Mouse (Mus musculus) large intestine, adult 2 months (tissue): Measurements from ENCODE around the gene Nipa2. TPM values are rescaled to one million over a fixed set of nuclear protein-coding genes. Genes with fewer than 3 reads are reported as not detected.

Experiments
- DNase-seq: peaks from one replicate; pipeline ENCODE4 v3.0.0-alpha.2; 2012; ENCODE audit warnings: low read depth, low spot score
- WGBS: fragments of 180-500 bp; shearing (Covaris S2); methylation state at CpG from one replicate; pipeline ENCODE4 v1.1.7; 2018; 5-methylcytosine and 5-hydroxymethylcytosine counted together
- polyA plus RNA-seq: library from polyadenylated mRNA; depleted of rRNA; stranded (reverse); fragments of >200 nt; gene quantifications from 2 replicates; pipeline ENCODE4 v1.2.3, GENCODE M21; 2012; rRNA removed

Gene Nipa2
- 12.0 and 18.8 TPM in 2 replicates for polyA plus RNA-seq

DNA sequence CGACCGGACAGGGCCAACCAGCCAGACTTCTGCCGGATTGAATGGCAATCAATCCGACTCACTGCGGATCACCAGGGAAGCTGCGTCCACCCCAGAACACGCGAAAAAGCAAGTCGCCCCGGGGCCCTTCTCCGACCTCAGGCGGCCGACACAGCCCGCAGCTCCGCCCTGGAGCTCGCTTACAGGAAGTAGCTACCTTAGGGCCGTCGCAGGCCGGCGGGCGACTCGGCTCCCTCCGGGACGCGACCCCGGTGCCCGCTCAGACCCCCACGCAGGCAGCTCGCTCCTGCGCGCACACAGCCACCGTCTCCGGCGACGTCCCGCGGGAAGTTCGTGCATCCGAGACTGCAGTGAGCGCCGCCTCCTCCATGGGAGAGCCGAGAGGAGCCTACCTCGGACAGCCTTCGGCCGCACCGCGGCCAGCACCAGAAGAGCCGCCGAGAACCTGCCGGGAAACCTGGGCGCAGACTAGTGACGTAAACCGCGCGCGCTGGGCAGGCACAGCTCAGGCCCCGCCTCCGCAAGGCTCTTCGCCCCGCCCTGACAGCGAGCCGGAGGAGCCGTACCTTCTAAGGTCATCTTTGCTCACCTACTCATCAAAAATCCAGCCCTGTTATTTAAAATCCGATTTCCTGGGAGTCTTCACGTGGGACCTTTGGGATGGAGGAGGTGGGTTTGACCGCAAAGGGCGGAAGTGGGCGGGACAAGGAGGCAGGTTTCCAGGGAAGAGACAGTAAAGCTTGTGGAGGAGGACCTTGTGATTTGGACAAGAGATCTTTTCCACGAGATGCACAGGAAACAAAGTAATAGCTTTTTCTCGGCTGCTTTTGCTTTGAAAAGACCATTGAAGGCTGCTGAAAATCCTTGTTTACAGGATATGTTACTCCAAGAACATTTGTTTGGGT lies at the start of gene Nipa2:
Gene Nipa2, minus strand, starts transcription at position 473 of the 905 bp plus-strand sequence.
- WGBS, result under 1% methylated on average over 70 of the region's 70 CpGs
- peak; percentile 79 for DNase-seq

DNA sequence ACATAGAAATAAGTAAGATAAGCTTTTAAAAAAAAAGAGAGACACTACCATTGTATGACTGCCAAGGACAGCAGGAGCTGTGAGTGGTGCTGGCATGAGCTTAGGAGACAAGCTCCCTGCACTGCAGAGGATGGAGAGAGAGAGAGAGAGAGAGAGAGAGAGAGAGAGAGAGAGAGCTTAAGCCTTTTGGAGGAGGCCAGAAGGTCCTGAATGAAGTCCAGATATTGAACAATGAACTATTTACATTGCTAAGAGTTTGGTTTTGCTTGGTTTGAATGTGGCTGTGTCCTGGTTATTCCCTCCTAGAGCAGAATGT lies 48.7 kb upstream of the Nipa2 start:
- DNase-seq, result no peak

DNA sequence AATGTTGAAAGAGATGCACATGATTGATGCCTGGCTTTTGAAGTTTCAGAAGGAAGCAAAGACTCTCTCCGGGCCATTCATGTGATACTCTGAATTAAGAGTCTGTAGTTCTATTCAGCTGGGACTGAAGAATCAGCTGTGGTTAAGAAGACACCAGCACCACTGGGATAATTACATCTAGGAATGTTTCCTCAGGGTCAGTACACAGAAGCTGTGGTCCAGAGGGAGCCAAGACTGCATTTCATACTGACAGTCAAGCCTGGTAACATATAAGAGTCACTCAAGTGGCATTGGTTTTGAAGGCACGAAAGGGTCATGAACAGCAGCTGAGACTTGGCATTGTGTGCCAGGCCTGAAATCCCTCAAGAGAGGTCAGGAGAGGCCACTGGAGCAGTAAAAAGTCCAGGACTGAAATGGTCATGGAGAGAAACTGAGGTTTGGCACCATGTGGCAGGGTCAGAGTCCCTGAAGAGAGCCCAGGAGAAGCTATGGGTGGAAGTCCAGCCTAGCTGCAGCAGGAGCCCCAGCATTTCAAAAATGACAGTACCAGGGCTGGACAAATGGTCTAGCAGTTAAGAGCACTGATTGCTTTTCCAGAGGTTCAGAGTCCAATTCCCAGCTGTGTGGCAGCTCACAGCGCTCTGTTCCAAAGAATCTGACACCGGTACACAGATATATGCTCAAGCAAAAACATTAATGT lies 48.2 kb upstream of the Nipa2 start:
- 58% methylated on average over 4 of the region's 4 CpGs for WGBS
- DNase-seq, result no peak

DNA sequence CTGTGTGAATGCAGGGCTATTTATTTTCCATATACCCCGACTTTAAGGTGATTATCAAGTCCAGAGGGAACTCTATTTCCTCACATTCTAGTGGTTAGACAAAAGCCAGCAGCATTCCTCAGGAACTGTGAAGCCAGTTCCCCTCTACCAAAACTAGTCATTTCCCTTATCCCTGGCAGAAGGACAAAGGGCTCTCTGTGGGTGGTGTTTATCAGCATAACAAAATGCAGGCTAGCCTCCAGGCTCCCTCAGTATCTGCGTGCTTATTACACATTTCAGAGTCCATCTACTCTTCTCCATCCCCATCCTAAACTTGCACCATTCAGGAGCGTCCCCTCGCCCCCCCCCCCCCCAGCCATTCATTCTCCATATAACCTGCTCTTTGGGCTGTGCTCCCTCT lies 36.7 kb upstream of the Nipa2 start:
- 51% methylated on average over 4 of the region's 4 CpGs for WGBS
- no peak for DNase-seq

DNA sequence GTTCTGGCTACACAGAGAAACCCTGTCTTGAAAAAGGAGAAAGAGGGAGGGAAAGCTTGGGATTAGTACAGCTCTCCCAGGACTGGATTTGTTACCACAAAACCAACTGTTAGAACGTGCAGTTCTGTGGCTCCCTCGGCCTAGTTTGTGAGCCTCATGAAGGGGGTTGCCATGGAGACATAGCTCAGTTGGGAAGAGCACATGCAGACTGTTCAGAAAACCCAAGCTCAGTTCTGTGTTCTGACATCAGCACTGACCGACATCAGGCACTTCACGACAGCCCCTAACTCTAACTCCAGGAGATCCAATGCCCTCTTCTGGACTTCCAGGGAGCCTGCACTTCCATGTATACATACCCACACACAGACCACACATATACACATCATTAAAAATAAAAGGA lies 32.7 kb upstream of the Nipa2 start:
- DNase-seq, result no peak
- 77% methylated on average over 4 of the region's 4 CpGs for WGBS

DNA sequence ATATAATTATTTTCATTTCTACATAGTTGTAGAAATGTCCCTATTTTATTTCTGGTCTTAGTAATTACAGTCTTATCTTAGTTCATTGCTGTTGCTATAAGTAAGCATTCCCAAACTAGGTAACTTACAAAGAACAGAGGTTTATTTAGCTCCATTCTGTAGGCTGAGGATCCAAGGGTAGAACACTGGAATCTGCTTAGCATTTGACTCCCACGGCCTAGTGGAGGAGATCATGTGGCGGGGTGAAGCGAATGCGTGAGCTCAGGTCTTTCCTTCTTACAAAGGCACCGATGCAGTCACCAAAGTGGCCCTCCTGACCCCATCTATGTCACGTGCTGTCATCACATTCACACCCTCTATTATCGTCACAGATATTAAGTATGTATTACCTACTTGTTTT lies 29.6 kb upstream of the Nipa2 start:
- WGBS, result 95% methylated on average over 7 of the region's 7 CpGs
- no peak for DNase-seq

DNA sequence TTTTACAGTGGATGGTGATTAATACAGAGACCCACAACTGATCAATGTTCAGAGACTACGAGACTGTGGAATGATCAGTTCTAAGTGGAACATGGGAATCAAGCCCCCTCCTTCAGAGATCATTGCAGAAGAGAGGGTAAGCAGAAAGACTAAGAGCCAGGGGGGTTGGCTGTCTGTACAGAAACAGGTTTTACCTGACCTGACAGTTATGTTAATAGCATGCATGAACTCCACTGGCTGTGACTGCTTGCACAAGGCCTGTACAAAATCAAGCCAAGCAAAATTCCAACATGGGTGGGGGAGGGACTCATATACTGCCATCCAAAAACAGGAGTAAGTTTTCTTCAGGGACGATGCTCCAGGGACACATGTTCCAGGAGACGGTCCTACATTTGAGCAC lies 28.9 kb upstream of the Nipa2 start:
- WGBS, result 95% methylated on average over 3 of the region's 3 CpGs

DNA sequence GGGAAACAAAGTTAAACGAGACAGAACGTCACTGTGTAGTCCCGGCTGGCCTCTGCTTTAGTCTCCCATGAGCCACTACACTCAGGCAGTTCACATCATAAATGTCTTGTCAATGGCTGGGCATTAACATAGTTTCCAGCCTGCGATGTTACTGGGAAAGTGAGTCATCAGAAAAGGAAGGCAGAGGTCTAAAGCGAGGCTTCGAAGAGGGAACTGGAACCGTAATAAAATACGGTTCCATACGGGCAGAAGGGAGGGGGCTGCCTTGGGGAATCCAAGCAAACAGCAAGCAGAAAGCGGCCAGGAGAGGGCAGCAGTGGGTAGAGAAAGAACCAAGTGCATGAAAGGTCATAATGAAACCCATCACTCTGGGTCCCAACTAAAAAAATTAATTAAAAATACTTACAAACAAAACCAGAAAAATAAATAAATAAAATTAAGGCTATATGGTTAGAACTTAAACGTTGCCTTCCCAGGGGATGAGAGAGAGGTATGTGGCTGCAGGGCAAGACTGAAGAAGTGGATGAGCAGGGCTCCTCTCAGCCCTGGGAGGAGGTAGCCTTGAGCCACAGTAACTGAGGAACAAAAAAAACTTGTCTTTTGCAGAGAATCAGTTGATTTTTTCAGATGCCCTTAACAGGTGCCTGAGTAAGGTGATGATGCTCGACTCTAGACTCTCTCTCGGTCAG lies 24.4 kb upstream of the Nipa2 start:
- 26% methylated on average over 13 of the region's 13 CpGs for WGBS
- DNase-seq, result no peak

More for the DNA sequence above, 28.9 kb upstream of the Nipa2 start:
- DNase-seq, result no peak

DNA sequence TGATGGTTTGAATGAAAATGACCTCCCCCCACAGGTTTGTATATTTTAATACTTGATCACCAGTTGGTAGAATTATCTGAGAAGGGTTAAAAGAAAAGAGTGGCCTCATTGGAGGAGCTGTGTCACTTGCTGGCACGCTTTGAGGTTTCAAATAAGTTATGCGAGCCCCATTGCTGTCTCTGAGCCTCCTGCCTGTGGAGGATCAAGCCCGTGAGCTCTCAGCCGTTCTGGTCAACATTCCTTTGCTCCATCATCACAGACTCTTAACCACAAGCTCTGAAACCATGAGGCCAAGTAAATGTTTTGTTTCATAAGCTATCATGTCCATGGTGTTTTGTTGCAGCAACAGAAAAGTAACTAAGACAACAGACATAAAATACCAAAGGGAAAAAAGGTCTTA lies 22.5 kb upstream of the Nipa2 start:
- no peak for DNase-seq
- WGBS, result 79% methylated on average over 4 of the region's 4 CpGs

DNA sequence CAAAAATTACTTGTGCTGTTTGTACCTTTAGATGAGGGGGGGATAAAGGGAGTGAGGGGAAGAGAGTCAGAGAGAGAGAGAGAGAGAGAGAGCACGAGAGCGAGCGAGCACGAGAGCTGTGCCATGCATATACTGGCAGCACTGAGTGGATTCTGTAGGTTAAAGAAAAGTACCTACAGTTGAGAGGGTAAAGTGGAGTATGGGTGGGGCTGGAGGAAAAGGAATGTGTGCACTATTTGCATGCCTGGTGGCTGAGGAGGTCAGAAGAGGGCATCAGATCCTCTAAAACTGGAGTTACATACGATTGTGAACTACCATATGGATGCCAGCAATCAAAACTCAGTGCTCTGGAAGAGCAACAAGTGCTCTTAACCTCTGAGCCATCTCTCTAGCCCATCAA lies 20.8 kb upstream of the Nipa2 start:
- DNase-seq, result no peak
- 87% methylated on average over 5 of the region's 5 CpGs for WGBS

DNA sequence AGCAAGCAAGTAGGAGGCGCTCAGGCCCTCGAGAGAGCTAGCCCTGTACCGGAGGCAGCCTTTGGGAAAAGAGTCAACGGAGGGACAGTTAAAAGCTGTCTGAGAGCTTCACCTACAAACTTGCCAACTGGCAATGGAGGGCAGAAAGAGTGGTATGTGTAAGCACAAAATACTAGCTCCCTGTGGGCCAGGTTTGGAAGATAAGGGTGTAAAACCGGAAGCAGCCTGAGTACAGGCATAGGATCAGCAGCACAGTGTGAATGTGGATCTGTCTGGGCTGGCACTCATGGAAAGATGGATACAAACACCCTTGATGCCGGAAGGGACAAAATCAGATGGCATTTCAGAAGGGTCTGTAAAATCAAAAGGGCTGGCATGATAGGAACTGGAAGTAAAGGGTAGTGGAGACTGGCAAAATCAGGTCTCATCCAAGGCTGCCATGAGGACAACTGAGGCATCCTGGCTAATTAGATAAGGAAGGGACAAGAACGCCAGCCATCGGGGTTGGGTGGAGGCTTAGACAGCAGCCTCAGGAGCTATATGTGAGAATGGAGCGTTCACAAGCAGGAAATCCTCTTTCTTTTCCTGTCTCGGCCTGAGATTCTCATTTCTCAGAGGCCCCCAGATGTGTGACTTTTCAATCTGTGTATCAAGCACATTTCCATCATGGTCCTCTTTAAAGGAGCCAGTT lies 19.9 kb upstream of the Nipa2 start:
- DNase-seq, result no peak
- WGBS, result 91% methylated on average over 10 of the region's 10 CpGs

DNA sequence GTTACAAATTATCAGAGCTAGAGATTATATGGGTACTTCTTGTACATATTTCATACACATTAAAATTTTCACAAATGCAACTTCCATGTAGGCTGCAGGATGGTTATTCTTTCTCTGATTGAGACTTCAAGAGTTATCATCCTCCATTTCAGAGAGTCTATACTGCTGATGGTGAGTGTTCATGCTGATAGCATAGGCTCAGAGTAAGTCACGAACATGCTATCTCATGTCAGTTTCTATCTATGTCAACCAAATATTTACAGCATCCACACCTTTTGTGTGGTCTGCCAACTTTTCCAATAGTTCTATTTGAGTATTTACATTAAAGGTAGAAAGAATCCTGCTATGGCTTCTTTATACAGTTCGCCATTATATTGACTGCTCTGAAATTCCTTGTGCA lies 19.2 kb upstream of the Nipa2 start:
- no peak for DNase-seq
- WGBS, result 95% methylated on average over 2 of the region's 2 CpGs

DNA sequence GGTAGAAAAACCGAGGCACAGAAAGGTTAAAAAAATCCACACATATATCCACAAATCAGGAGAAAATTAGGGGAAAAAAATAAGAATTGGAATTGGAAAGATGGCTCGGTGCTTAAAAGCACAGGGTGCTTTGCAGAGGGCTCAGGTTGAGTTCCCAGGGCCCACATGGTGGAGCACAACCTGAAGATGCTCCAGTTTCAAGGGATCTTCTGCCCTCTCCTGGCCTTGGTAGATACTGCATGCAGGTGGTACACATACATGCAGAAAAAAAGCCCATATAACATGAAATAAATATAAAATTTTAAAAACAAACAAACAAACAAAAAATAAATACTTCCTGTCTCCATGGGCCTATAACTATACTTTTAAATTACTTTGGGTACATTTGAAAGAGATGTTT lies 12.2 kb upstream of the Nipa2 start:
- no peak for DNase-seq
- 91% methylated on average over 2 of the region's 2 CpGs for WGBS

DNA sequence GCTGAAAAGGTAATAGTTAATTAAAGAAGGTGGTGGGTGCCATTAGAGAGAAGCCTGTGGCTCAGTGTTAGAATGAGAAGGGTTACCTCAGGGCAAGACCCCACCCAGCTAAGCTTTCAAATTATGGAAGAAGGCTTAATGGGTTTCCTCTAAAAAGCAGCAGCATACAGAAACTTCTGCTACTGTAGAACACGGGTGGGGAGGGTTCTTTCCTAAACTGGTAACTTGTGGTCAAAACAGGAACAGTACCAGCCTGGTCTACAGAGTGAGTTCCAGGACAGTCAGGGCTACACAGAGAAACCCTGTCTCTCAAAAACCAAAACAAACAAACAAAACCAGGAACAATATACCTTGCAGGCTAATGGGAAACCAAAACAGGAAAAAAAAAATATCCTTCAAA lies 7.1 kb upstream of the Nipa2 start:
- DNase-seq, result no peak
- 76% methylated on average over 1 of the region's 1 CpGs for WGBS

DNA sequence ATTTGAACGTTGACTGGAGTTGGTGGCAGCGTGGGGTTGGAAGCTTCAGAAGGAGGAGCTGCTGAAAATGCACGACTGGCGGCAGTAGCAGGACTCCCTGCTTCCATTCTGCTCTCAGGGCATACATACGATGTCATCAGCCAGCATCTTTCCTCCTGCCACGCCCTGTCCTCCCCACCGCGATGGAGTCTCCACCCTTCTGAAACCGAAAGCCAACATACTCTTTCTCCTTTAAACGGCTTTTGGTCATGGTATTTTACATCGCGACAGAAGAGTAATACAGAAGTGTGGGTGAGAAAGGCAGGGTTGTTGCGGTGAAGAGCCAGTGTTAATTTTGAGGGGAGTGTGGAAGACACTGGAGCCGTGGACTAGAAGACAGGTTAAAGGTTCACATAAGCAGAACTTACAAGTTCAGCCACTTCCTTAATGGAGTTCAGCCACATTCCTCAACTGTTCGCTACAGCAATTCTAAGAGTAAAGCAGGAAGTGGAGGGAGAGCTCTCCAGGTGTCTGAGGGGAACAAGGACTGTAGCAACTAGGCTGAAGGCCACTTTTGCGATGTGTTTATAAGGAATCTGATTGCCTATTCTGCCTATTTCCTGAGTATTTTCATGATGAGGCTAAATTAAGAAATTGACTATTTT lies 6.1 kb upstream of the Nipa2 start:
- DNase-seq, result peak; percentile 65

DNA sequence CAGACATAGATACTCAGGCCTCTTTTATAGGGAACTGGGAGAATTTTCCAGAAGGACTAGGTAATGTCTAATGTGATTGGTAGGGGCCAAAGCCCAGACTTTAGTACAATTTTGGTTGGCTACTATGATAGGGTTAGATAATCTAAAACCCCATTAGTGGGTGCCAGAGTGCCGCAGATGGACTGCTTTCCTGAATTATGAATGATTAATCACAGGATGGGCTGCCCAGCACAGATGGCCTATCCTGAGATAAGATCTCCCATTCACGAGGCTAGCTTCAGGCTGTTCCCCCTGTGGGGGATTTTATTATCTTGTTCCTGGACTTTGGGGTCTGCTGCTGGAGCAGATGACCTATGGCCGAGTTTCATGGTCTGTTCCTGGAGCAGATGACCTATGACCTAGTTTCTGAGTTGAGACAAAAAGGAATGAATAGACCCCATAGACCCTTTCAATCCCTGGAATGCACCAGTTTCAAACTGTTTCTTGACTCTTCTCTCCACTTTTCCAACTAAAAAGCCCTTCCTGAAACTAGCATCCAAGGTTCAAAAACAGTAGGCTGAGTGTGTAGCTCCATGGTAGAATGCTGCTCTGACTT lies 4.7 kb upstream of the Nipa2 start:
- 56% methylated on average over 3 of the region's 3 CpGs for WGBS

More for the DNA sequence above, 6.1 kb upstream of the Nipa2 start:
- 5% methylated on average over 16 of the region's 16 CpGs for WGBS

DNA sequence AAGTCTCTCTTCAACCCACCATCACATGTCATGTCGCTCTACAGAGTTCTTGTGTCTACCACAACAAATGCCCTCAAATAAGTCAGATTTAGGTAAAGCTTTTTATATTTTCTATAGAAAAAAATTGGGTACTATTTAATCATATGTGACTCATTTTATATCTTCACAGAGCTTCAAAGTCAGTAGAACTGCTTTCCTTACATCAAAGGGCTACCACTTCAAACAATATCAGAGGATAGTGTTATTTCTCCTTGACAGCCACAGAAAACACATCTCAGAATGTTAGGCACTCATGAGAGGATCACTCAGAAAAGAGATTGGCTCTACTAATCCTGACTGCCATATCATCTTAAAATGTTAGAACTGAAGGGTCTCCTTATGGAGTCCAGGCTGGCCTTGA lies 1.8 kb downstream of the Nipa2 start:
- WGBS, result 100% methylated on average over 1 of the region's 1 CpGs
- no peak for DNase-seq

More for the DNA sequence above, 4.7 kb upstream of the Nipa2 start:
- no peak for DNase-seq

DNA sequence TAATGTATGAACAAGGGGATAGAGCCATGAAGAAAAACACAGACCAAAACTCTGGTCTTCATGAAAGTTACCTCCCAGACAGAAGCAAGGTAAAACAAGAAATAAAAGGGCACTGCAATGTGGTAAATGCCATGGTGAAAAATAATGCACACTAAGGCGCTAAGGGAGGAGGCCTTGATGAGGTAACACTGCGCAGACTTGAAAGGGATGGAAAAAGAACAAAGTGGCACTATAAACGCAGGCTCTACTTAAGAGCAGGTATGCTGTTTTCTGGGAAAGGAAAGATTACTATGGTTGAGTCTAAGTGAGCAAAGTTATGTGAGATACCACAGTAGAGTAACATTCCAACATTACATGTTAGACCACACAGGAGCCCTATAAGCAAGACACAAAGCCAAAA lies 2.5 kb downstream of the Nipa2 start:
- WGBS, result 94% methylated on average over 3 of the region's 3 CpGs
- DNase-seq, result no peak

DNA sequence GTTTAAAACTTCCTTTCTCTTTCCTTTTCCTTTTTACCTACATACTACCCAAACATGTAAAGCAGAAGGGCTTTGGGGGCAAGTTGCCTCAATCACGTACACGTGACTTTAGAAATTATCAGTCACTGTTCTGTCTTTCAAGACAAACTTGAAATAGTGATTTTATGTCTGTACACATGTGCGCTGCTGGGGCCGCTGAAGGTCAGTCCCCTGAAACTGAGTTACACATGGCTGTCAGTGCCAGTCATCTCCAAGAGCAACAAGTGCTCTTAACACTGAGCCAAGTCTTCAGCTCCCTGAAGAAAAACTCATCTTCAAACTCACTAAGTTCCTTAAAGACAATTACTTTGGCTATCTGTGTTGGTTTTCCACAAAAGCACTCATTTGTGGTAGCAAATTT lies 4.4 kb downstream of the Nipa2 start:
- no peak for DNase-seq
- 86% methylated on average over 4 of the region's 4 CpGs for WGBS
